Mouse (Mus musculus) liver (tissue): ENCODE measurements at regions not wholly inside any gene's neighbourhood (a gene's known extent, or its start where the extent isn't known, plus 50 kb on each side); places are given as distances from the start of the nearest gene placed in this dataset.
A peak's percentile ranks its signal among the peaks of the same experiment; 100 is the strongest.

Source experiments
- DNase-seq: peaks from one replicate; pipeline ENCODE4 v3.0.0-alpha.2; 2020; ENCODE audit warnings: mixed read lengths

DNA sequence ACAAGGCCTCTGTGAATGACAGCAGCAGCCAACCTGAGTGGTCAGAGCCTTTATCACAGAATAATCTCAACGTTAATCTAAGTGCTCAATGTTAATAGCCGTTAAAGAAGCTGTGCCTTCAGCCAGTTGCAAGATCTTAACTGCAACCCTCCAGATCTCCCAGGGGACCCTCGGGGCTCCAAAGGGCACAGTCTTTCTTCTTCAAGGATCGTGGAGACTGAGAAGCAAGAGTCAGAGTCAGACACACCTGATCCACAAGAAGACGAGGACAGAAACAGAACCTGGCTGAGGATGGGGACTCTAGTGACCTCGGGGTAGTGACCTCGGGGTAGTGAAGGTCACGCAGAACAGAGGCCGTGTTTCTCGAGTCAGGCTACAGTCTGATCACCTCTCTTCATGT is 206.0 kb downstream of the Sptssa start:
- DNase-seq, result no peak

DNA sequence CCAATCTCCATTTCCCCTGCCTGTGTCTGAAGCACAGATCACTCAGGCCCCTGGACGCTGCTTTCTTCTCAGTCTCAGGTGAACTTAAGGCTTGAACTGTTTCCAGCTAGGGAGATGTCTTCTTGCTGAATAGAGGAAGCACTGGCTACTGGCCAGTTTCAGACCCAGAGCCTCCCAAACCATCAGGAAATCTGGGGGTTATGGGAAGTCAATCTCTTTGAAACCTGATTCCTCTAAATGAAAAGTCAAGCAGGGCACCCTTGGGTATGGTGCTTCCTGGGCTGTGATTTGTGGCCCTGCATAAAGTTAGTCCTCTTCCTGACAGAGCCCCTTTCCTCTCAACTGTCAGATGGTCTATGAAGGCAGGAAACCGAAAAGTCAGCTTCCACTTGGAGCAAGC is 208.2 kb downstream of the Sptssa start:
- DNase-seq, result no peak

DNA sequence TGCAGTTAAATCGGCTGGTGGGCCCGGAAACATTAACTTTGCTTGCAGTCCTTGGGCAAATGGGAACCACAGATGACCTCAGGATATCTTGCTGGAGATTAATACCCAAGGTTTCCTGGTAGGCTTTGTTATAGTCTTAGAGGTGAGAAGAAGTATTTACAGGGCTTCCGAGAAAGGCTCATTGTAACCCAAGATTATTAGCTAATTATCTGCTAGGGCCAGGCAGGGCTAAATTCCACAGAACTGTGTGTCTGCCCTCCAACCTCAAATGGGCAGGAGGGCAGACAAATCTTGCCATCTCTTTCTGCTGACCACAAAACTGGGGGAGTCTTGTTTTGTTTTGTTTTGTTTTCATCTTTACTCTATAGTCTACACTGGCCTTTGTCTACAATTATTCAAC is 209.0 kb downstream of the Sptssa start:
- no peak for DNase-seq

DNA sequence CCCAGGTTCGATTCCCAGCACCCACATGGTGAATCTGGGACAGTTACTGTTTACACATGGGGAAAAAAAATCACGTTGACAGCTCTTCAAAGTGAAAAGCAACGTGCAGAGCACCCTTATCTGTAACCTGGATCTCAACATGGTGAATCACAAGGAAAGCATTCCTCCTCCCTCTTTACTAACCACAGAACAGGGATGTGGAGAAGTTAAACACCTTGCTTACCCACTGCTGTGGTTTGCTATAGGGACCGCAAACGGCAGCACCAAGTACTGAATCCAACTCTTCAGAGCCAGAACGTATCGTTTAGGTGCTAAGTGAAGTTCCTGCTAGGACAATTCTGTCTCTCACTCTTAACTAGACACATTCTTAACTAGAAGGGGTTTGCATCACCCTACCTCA is 210.0 kb downstream of the Sptssa start:
- DNase-seq, result no peak

GRCm38 (mm10) chr12:54444416-54444815 is 212.0 kb downstream of the Sptssa start:
- DNase-seq, result no peak

- DNase-seq, result no peak
Observed at GRCm38 (mm10) chr12:54443285-54443684, 213.1 kb downstream of the Sptssa start.

GRCm38 (mm10) chr12:54442408-54442807 is 214.0 kb downstream of the Sptssa start:
- no peak for DNase-seq

DNA sequence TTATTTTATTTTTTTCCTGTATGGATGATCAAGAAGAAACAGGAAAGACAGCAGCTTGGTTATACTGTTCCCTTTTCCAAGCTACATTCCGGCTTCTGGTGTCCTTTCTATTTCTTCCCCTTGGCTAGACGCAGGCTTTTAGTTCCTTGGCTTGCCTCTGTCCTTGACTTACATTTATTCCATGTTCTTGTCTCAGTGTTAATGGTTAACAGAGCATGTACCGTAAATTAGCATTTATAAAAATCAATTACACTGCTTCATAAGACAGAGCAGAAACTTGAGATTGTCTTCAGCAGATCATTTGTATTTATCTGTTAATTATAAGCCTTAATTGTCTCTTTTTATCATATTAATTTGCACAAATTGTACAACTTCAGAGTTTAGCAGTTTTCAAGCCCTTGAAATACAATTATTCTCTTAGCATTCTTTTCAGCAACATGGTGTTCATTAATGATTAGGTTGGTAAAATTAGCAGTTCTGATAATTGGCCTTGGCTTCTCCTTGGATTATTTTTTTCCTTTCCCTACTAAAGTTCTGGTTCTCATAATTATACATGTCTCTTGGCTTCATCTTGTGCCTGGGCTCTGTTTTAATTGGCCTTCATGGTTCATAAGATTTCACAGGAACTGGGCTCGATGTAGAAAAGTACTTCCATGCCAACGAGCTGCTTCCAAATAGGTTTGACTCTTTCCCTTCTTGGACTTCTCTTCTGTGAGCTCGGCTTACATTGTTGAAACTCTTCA is 215.4 kb downstream of the Sptssa start:
- DNase-seq, result no peak

DNA sequence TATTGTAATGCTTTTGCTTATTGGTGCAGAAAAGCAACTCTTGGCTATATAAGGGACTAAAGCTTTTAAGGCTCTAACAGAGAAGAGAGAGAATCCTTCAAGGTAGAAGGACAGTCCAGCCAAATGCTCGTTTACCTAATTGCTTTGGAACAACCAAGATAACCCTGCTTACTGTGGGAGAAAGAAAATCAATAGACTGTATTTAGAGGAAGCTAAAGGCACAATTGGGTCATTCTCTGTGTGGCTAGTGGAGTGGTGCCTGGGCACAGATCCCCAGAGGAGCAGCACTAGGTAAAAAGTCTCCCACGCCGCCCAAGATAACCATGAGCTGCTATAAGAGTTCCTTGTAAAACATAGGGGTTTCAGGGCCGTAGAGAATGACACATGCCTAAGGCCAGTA is 217.6 kb downstream of the Sptssa start:
- DNase-seq, result no peak

DNA sequence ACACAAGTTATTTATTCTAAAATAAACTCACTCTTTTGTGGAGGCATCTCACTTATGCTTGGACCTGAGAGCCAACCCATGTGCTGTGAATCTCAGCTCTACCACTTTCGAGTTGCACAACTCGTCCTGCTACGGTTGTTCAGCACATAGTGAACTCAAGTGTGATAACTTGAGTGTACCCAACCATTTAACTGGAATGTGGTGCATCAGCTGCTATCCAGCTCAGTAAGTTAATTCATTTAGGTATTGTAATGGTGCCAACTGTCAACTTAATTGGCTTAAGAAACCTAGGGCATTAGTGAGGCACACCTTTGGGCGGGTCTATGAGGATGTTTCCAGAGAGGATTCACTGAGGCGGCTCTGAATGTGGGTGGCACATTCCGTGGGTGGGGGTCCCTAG is 221.6 kb upstream of the Egln3 start:
- DNase-seq, result no peak

DNA sequence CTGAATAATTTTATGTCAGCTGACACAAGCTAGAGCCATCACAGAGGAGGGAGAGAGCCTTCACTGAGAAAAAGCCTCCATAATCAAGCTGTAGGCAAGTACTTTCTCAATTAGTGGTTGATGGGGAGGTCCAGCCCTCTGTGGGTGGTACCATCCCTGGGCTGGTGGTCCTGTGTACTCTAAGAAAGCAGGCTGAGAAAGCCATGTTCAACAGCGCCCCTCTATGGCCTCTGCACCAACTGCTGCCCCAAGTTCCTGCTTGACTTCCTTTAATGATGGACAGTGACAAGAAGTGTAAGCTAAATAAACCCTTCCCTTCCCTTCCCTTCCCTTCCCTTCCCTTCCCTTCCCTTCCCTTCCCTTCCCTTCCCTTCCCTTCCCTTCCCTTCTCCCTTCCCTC is 211.2 kb upstream of the Egln3 start:
- no peak for DNase-seq

DNA sequence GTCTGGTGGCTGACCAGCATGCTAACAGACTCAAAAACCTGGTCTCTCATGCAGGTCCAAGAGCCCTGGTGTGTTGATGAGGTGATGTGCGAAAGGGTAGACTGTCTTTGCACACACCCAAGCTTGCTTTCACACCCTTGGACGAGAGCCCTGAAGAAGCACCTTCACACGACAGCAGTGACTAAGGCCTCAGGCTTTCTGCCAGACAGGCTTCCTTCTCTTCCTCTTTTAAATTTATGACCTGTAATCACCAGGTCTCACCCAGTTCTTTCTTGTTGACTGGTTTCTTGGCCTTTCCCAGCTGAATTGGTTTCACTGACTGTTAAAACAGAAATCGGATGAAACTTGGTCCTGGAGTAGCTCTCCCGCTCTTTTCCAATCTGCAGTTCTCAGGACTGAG is 210.5 kb upstream of the Egln3 start:
- no peak for DNase-seq

- DNase-seq, result no peak
Observed at GRCm38 (mm10) chr12:54410038-54410605, 206.5 kb upstream of the Egln3 start.

GRCm38 (mm10) chr12:54408906-54409305 is 205.2 kb upstream of the Egln3 start:
- no peak for DNase-seq

- no peak for DNase-seq
Observed at GRCm38 (mm10) chr12:54407301-54407896, 203.7 kb upstream of the Egln3 start.

DNA sequence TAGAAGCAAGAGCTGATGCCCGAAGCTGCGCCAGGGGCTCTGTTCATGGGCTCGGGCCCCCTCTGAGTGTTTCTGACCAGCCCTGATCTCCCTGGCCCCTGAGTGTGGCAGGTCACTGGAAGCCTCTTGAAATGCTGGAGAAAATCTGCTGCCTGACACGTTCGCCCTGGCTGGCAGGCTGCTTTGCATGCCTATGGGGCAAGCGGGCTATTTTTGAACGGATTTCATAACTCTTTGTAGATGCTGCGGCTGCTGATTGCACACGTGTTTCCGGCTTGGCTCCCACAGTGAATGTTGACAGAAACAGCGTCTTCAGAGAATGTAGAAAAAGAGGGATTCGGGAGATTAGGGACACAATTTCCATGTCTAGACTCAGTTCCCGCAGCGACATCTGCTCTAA is 201.4 kb upstream of the Egln3 start:
- DNase-seq, result peak; percentile 36

- DNase-seq, result no peak
Observed at GRCm38 (mm10) chr12:54402591-54402990, 198.9 kb upstream of the Egln3 start.

GRCm38 (mm10) chr12:54401665-54402064 is 198.0 kb upstream of the Egln3 start:
- no peak for DNase-seq

- no peak for DNase-seq
Observed at GRCm38 (mm10) chr12:54400084-54400483, 196.4 kb upstream of the Egln3 start.

DNA sequence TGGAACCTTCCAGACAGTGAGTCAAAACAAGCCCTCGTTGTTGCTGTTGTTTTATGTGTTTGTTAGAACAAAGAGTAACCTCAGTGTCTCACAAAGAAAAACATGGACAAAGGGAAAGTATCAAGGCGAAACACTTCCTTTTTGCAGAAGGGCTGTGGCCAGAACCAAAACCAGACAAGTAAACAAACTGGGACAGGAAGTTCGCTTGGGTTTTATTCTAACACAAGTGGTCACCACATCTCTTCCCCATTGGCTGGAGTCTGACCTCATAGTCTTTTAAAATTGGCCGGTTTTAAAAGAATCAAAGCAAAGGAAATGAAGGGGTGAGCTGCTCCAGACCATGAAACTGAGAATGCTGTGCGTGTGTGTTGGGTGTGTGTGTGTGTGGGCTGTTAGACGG is 194.4 kb upstream of the Egln3 start:
- no peak for DNase-seq

DNA sequence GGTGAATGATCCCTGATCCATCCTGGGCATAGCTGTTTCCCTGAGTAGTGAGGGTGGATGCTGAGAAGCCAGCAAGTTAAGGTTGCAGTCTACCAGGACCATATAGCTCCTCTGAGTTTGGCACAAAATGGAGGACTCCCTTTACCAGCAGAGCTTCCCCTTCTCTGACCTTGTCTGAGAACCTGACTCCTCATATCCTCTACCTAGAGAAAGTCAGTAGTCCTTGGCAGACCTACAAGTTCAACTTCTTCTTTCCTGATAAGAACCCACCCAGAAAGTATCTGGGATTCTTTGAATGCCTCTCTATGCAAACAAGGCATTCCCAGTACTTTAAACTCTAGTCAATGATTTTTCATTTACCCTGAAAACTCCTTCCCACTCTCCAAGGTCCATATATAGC is 193.3 kb upstream of the Egln3 start:
- DNase-seq, result no peak

DNA sequence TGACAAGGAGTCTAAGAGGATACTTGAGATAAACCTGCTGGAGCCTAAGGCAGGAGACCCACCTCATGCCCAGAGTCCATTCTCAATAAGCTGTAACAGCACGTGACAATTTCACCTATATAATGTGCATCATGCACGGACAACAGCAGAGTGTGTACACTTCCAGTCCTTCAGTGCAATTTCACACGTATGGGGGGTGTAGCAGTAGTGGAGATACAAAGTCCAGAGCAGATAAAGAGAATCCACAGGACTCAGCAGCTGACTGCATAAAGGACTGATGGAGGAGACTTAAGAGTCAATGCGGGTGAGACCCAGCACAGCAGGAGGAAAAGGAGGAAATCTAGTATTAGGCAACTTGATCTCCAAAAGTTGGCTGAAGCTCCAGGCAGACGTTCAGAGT is 192.7 kb upstream of the Egln3 start:
- DNase-seq, result no peak

GRCm38 (mm10) chr12:54385401-54385800 is 181.7 kb upstream of the Egln3 start:
- DNase-seq, result no peak

DNA sequence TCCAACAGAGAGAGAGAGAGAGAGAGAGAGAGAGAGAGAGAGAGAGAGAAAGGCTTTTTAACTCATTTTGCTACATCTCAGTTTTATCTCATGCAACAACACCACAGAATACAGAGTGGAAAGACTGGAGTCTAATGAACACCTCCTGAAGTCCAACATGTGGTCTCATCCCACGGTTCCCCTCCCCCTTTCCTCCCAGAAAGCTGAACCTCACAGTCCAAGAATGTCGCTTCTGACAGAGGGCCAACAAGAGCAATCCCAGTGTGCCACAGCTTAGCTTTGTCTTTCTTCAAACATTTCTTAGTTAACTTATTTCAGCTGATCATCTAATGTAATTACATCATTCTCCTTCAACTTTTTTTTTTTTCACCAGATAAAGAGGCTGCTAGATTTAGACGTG is 180.5 kb upstream of the Egln3 start:
- no peak for DNase-seq

DNA sequence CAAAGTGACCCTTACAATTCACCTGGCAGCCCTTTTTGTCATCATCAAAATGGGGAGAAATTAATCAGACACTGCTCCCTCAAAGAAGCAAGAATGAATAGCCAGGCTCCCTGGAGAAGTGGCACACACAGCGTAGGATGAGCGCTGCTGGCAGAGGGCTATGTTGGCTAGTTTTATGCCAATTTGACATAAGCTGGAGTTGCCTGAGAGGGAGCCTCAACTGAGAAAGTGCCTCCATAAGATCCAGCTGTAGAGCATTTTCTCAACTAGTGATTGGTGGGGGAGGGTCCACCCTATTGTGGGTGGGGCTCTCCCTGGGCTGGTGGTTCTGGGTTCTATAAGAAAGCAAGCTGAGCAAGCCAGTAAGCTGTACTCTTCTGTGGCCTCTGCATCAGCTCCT is 179.3 kb upstream of the Egln3 start:
- DNase-seq, result no peak
